Mouse (Mus musculus) ES-Bruce4 (cell line): Measurements from ENCODE around the gene Pxmp2.

Experiments
- CTCF ChIP-seq: IDR thresholded peaks from one replicate; pipeline ENCODE4 v1.8.1; 2011; ENCODE audit warnings: low read depth, low read length
- POLR2A ChIP-seq: IDR thresholded peaks from one replicate; pipeline ENCODE4 v1.8.1; 2011; ENCODE audit warnings: low read length; ENCODE audit not compliant: insufficient read depth

DNA sequence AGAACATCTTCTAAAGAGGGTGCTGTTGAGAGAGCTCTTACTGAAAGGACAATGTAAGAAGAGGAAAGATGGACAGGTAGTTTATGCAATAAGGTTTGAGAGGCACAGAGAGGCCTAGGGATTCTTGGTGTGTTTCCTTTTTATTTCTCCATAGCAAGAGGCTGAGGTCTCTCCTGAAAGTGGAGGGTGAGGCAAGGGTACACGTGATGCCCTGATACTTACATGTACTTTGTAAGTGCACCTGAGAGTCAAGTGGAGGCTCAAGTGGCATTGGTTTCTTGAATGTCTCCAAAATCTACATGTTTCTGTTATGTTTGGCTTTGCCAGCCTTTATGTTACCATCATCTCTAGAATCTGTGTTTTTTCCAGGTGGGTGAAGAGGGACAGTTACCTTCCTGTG, 10.7 kb upstream of the Pxmp2 start:
- TF ChIP-seq POLR2A (no peak), CTCF (no peak)
